Mouse (Mus musculus): ENCODE measurements around the gene Rcan2.

Gene Rcan2

GRCm38 (mm10) chr17:43916128-43916527, 115.0 kb downstream of the Rcan2 start:
- no peak for ATAC-seq (ENCODE audit: low TSS enrichment)

- ATAC-seq (ENCODE audit: low TSS enrichment), result no peak
Observed at GRCm38 (mm10) chr17:43917143-43917542, 116.0 kb downstream of the Rcan2 start.

DNA sequence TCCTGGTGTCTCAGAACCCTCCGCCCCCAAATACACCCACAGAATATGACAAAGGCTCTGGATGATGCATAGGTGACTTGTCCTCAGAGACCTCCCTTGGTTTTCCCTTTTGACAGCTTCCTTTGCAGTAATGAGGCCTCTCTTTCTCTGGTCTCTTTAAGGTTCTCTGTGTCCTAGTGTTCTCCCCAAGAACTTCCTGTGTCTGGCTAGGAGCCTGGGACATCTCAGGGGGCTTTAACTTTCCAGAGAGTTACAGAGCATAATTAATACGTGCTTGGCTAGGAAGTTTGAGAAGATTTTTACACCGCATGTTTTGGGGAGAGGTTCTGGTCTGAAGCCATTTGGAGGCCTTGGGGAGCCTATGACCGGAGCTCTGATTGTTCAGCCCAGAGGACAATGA, 128.7 kb downstream of the Rcan2 start:
- ATAC-seq (ENCODE audit: low TSS enrichment), result no peak

DNA sequence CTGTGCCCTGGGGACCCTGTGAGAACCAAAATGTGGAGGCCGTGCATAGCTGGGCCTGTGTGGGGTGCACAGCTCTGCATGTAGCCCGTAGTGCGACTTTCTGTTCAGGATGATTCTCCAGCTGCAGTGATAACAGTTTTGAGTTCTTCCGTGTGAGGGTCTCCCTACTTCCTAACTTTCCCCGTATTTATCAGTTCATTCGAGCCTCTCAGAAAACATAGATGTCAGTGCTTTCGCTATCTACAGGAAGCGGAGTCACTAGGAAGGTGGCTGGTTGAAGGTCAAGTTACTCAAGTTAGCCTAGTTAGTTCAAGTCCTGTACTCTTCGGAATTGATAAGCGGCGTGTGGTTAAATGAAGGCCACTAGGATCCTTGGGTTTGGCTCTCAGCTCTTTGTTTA, 130.6 kb downstream of the Rcan2 start:
- no peak for ATAC-seq (ENCODE audit: low TSS enrichment)

DNA sequence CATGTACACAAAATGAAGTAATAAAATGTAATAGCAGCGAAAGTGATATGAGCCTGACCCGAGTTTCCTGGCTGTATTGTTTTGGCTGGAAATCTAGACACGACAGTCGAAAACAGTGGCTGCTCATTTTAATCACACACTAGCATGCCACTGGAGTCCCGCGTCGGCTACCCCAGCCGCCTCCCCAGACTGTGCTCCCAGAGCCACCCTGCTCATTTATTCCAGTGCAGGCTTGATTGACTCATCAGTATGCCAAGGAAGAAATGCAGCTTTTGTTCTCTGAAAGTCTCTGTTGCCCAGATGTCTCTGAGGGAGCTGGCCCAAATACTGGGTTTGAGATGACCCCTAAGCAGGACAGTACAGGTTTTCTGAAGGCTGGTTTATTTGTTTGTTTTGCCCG, 132.9 kb downstream of the Rcan2 start:
- peak; percentile 57; the same call in 1 of the 2 replicates for ATAC-seq (ENCODE audit: low TSS enrichment)

- 0 out of 2 replicates have a peak, but pooled peaks have one; percentile 1 for ATAC-seq (ENCODE audit: low TSS enrichment)
Observed at GRCm38 (mm10) chr17:43952219-43952618, 151.1 kb downstream of the Rcan2 start.

GRCm38 (mm10) chr17:43952661-43953534, 151.7 kb downstream of the Rcan2 start:
- peak; percentile 75 for ATAC-seq (ENCODE audit: low TSS enrichment)

DNA sequence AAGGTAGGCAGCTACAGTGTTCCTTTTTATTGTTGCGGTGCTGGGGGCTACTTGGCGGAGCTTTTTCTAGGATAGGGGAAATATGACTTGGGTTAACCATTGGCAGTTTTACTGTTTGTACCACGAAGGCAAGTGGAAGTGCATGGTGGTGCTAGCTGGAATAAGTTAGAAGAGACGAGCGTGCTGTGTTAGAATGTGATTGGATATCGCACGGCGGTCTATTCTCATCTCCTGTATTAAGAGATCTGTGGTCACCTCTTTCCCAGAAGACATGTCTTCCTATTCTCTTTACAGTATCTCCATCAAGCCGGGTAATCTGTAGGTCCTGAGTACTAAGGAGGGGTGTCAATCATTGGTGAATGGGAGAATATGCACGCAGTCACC, 152.4 kb downstream of the Rcan2 start:
- ATAC-seq (ENCODE audit: low TSS enrichment), result peak; percentile 35; the same call in 1 of the 2 replicates

- ATAC-seq (ENCODE audit: low TSS enrichment), result no peak
Observed at GRCm38 (mm10) chr17:43959797-43960196, 158.6 kb downstream of the Rcan2 start.

- peak; percentile 90 for ATAC-seq (ENCODE audit: low TSS enrichment)
Observed at GRCm38 (mm10) chr17:43969943-43970342, 168.8 kb downstream of the Rcan2 start.

GRCm38 (mm10) chr17:43977572-43977971, 176.4 kb downstream of the Rcan2 start:
- peak; percentile 51 for ATAC-seq (ENCODE audit: low TSS enrichment)

GRCm38 (mm10) chr17:43979925-43980324, 178.8 kb downstream of the Rcan2 start:
- peak; percentile 68 for ATAC-seq (ENCODE audit: low TSS enrichment)

DNA sequence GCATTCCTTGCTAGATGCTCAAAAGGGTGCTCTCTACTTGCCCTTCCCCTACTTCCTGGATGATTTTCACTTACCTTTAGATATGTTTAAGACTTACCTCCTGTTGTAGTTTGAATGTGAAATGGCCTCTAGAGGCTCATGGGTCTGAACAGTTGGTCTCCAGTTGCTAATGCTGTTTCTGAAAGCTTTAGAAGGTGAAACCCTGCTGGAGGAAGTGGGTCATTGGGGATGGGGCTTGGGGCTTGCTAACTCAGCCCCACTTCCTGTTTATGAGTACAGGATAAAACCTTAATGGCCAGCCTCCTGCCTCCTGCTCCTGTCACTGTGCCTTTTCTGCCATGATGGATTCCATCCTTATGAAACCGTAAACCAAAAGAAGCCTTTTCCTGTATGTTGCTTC, 181.4 kb downstream of the Rcan2 start:
- no peak for ATAC-seq (ENCODE audit: low TSS enrichment)

DNA sequence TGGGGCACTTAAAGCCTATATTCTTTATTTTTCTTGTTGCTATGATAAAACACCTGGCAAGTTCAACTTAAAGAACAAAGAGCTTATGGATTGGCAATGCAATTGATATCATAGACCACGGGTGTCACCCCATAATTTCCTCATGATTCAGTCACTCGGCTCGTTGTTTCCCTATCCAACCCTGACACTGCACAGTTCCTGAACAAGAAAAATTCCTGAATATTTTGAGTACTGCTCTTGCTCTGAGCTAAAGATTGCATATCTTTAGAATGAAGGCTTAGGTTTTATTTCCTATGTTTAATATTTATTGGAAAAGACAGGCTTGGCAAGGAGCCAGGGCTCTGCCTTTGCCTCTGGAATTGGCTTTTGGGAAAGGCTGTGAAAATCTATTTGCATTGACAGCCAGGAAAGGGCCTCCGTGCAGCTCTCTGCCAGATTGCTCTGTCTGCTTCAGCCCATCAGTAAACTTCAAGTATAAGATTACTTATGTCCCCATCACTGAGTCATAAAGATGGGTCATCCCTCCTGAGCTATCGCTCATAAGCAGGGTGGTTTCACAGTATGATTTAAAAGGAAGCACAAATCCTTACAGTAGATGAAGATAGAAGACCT, 188.3 kb downstream of the Rcan2 start:
- no peak for ATAC-seq (ENCODE audit: low TSS enrichment)

DNA sequence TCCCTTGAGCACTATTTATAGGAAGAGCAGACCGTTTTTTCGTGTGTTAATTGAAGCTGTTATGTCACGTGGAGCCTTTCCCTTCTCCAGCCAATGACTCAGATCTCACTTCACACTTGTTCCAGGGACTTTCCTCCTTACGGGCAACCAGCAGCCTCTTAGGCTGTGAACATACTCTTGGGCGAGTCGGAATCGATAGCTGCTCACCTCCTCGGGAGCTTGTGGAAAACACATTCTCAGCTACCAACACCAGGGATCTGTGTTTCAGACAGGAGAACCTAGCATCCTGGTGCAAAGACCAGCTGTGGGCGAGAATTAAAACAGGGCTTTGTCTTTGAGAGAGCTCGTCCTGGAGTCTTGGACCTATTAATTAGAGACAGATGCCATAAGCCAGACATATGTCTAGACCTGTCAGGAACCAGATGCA, 189.8 kb downstream of the Rcan2 start:
- peak; percentile 69 for ATAC-seq (ENCODE audit: low TSS enrichment)

GRCm38 (mm10) chr17:43994080-43994479, 192.9 kb downstream of the Rcan2 start:
- no peak for ATAC-seq (ENCODE audit: low TSS enrichment)

DNA sequence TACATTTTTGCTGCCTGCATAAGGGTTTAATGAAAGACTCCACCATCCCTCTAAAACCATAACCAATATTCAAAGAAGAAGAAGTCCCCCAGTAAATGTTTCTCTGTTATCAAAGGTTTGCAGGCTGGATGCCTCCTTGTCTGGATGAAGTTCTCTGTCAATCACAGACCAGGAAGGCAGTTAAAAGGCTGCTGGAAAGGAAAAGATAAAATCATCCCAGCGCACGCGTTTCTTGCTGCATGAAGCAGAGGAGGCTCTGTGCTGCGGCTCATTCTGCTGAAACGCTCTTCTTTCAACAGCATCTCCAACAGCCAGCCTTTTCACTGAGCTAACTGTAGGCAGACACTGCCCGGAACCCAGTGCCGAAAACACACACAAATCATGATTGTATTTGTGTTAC, 196.4 kb downstream of the Rcan2 start:
- ATAC-seq (ENCODE audit: low TSS enrichment), result peak; percentile 70

GRCm38 (mm10) chr17:43998095-43998494, 196.9 kb downstream of the Rcan2 start:
- ATAC-seq (ENCODE audit: low TSS enrichment), result no peak

DNA sequence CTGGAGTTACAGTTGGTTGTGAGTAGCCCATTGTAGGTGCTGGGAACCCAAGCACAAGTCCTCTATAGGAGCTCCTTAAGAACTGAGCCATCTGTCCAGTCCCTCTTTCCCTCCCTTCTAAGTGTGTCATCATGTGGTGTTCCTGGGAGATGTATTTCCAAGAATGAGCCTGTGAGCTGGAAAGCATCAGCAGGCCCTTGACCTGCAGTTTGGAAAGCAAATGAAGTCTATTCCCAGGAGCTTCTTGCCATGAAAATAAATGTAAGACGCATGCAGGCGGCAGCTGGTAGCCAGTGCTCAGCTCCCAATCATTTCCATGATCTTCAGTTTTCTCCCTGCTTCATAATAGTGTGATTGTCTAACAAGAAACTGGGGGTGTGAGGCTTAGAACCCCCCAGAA, 203.2 kb downstream of the Rcan2 start:
- no peak for ATAC-seq (ENCODE audit: low TSS enrichment)

DNA sequence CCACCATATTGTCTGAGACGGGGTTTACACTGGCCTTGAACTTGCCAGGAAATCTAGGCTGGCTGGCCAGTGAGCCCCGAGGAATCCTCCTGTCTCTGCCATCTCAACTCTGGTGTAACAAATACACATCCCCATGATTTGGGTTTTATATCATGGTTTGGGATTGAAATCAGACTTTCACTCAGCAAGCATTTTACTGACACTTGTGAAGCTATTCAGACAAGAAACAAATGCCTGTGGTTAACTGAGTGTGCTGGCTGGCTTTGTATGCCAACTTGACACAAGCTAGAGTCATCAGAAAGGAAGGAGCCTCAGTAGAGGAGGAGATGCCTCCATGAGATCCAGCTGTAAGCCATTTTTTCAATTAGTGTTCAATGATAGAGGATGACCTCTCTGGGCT, 206.3 kb downstream of the Rcan2 start:
- ATAC-seq (ENCODE audit: low TSS enrichment), result no peak

DNA sequence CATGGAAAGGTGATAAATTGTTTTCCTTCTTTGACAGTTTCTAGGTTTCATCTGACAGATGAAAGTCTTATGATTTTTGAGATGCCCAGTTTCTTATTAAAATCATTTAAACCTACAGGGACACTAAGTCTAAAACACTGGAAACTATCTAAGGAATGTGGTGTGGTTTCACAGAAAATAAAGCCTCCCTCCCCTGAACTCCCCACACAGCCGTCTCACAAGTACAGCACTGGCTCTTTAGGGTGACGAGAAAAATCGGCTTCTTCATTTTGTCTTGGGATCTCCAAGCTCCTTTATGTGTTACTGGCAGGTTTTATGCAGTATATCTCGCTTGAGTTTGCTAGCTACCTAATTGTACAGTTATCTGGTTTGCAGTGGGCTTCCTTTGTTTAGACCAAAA, 210.8 kb downstream of the Rcan2 start:
- ATAC-seq (ENCODE audit: low TSS enrichment), result no peak

DNA sequence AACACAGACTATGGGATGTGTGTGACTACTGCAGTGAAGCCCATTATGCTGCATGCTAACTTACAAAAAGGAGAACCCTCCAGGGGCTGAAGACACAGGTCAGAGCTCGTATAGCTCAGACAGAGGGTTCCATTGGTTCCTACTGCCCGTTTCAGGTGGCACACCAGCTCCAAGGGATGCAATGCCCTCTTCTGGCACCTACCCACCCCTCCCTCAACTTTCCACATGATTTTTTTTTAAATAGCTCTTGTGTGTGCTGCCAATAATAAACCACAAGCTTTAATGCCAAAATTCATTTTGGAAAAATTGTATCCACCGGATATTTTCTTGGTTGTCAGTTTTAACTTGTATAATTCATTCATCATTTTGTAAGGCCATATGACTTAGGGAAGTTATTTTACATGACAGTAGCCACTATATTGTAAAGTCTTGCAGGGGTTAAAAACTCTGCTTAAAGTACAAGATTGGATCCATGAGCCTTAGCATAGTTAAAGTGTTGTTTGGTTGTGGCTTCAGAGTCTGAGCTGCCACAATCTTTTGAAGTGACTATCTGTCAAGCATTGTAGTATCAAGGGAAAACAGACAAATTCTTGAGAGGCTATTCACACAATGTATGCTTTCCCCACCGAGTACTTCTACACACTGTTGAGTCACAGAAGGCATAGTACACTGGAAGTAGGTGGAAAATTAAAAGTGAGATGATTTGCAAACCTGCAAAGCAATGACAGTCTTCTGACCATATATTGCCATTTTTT, 212.8 kb downstream of the Rcan2 start:
- no peak for ATAC-seq (ENCODE audit: low TSS enrichment)

- no peak for ATAC-seq (ENCODE audit: low TSS enrichment)
Observed at GRCm38 (mm10) chr17:44016314-44016713, 215.2 kb downstream of the Rcan2 start.

Data from frontal cortex, adult (tissue).